Mouse (Mus musculus) heart, embryonic 15.5 days (tissue): ENCODE measurements around the gene Slc20a1. TPM values are rescaled to one million over a fixed set of nuclear protein-coding genes. Genes with fewer than 3 reads are reported as not detected.

Experiments used
- ATAC-seq: fragments of 200-750 bp; cut with Nextera tagmentation; replicated peaks from 2 replicates; pipeline ENCODE4 v1.8.0; 2017; ENCODE audit warnings: low read depth, moderate TSS enrichment; ENCODE audit not compliant: insufficient number of reproducible peaks, insufficient read depth, low FRiP score
- H3K27ac ChIP-seq: fragments of 300-500 bp; sonication (generic); 2 replicates; pipeline ENCODE4 v1.5.1; 2015; ENCODE audit warnings: mild to moderate bottlenecking, inconsistent platforms
- H3K27me3 ChIP-seq: fragments of 300-500 bp; sonication (generic); 2 replicates; pipeline ENCODE4 v1.6.1; 2015; ENCODE audit warnings: inconsistent platforms
- H3K36me3 ChIP-seq: fragments of 300-500 bp; sonication (generic); 2 replicates; pipeline ENCODE4 v1.6.1; 2015; ENCODE audit warnings: mild to moderate bottlenecking, inconsistent platforms
- H3K4me1 ChIP-seq: fragments of 300-500 bp; sonication (generic); replicated peaks from 2 replicates; pipeline ENCODE4 v1.6.1; 2015; ENCODE audit warnings: inconsistent platforms
- H3K4me2 ChIP-seq: fragments of 300-500 bp; sonication (generic); 2 replicates; pipeline ENCODE4 v1.6.1; 2015; ENCODE audit warnings: inconsistent platforms, mild to moderate bottlenecking, moderate library complexity
- H3K4me3 ChIP-seq: fragments of 300-500 bp; sonication (generic); 2 replicates; pipeline ENCODE4 v1.5.1; 2015; ENCODE audit warnings: mild to moderate bottlenecking, inconsistent platforms
- H3K9ac ChIP-seq: fragments of 300-500 bp; sonication (generic); 2 replicates; pipeline ENCODE4 v1.6.1; 2015; ENCODE audit warnings: mild to moderate bottlenecking, inconsistent platforms
- H3K9me3 ChIP-seq: fragments of 300-500 bp; sonication (generic); replicated peaks from 2 replicates; pipeline ENCODE4 v1.6.1; 2016; ENCODE audit warnings: inconsistent platforms
- WGBS: fragments of 180-500 bp; shearing (Covaris S2); methylation state at CpG from one replicate; pipeline ENCODE4 v1.1.7; 2015; ENCODE audit warnings: mixed read lengths; 5-methylcytosine and 5-hydroxymethylcytosine counted together
- polyA plus RNA-seq: library from polyadenylated mRNA; unstranded; fragments of >200 nt; fragmentation: Nextera tagmentation; extraction: Ambion mirVana; gene quantifications from 2 replicates; pipeline ENCODE4 v1.2.1, GENCODE M21; 2015

Gene Slc20a1
- polyA plus RNA-seq, 1 experiment from 2014 or later: 16.3 TPM

- Histone ChIP-seq H3K4me3 (no peak overlapping the region), H3K4me1 (peaks cover 4% of the 10 kb centered on the region; the same call in 1 of the 2 replicates), H3K36me3 (no peaks in the 10 kb centered on the region), H3K27me3 (no peaks in the 10 kb centered on the region), H3K9me3 (no peaks in the 10 kb centered on the region), H3K27ac (no peak overlapping the region), H3K4me2 (no peak overlapping the region), H3K9ac (no peak overlapping the region)
- no peak for ATAC-seq
- 73% methylated on average over 12 of the region's 12 CpGs for WGBS
Measured at GRCm38 (mm10) chr2:129176676-129177420, 21.7 kb upstream of the Slc20a1 start.

- Histone ChIP-seq H3K4me3 (no peak overlapping the region), H3K4me1 (peaks cover 5% of the 10 kb centered on the region; the same call in 1 of the 2 replicates), H3K27ac (no peak overlapping the region), H3K27me3 (no peaks in the 10 kb centered on the region), H3K36me3 (no peaks in the 10 kb centered on the region), H3K9me3 (no peaks in the 10 kb centered on the region), H3K4me2 (no peak overlapping the region), H3K9ac (no peak overlapping the region)
- ATAC-seq: no peak
- WGBS: 81% methylated on average over 3 of the region's 3 CpGs
Measured at GRCm38 (mm10) chr2:129177661-129178060, 20.9 kb upstream of the Slc20a1 start.

GRCm38 (mm10) chr2:129178182-129178908 is 20.2 kb upstream of the Slc20a1 start:
- ATAC-seq: no peak
- Histone ChIP-seq H3K9ac (no peak overlapping the region), H3K27ac (no peak overlapping the region), H3K27me3 (no peaks in the 10 kb centered on the region), H3K4me3 (no peak overlapping the region), H3K9me3 (no peaks in the 10 kb centered on the region), H3K36me3 (no peaks in the 10 kb centered on the region), H3K4me2 (no peak overlapping the region), H3K4me1 (peaks cover 6% of the 10 kb centered on the region; the same call in 1 of the 2 replicates)
- WGBS: 50% methylated on average over 10 of the region's 10 CpGs

GRCm38 (mm10) chr2:129179946-129180853 is 18.4 kb upstream of the Slc20a1 start:
- H3K9me3 ChIP-seq: no peaks in the 10 kb centered on the region
- H3K4me3 ChIP-seq: no peak overlapping the region
- no peak overlapping the region for H3K9ac ChIP-seq
- H3K36me3 ChIP-seq: no peaks in the 10 kb centered on the region
- no peaks in the 10 kb centered on the region for H3K27me3 ChIP-seq
- H3K4me2 ChIP-seq: no peak overlapping the region
- peak overlapping the region; percentile 20; the same call in 1 of the 2 replicates for H3K27ac ChIP-seq
- 63% methylated on average over 8 of the region's 8 CpGs for WGBS
- H3K4me1 ChIP-seq: peaks cover 11% of the 10 kb centered on the region
- no peak for ATAC-seq

GRCm38 (mm10) chr2:129181509-129181908 is 17.1 kb upstream of the Slc20a1 start:
- peaks cover 11% of the 10 kb centered on the region for H3K4me1 ChIP-seq
- WGBS: 75% methylated on average over 5 of the region's 5 CpGs
- H3K9me3 ChIP-seq: no peaks in the 10 kb centered on the region
- no peaks in the 10 kb centered on the region for H3K36me3 ChIP-seq
- H3K27me3 ChIP-seq: no peaks in the 10 kb centered on the region
- no peak for ATAC-seq
- H3K27ac ChIP-seq: no peak overlapping the region
- no peak overlapping the region for H3K4me3 ChIP-seq
- no peak overlapping the region for H3K9ac ChIP-seq
- H3K4me2 ChIP-seq: no peak overlapping the region

GRCm38 (mm10) chr2:129182412-129182811 is 16.2 kb upstream of the Slc20a1 start:
- no peaks in the 10 kb centered on the region for H3K36me3 ChIP-seq
- H3K27me3 ChIP-seq: no peaks in the 10 kb centered on the region
- no peak overlapping the region for H3K4me3 ChIP-seq
- H3K27ac ChIP-seq: no peak overlapping the region
- WGBS: 89% methylated on average over 1 of the region's 1 CpGs
- H3K4me2 ChIP-seq: no peak overlapping the region
- no peaks in the 10 kb centered on the region for H3K9me3 ChIP-seq
- H3K4me1 ChIP-seq: peaks cover 11% of the 10 kb centered on the region
- H3K9ac ChIP-seq: no peak overlapping the region
- no peak for ATAC-seq

GRCm38 (mm10) chr2:129183561-129184031 is 15.0 kb upstream of the Slc20a1 start:
- Histone ChIP-seq H3K9me3 (no peaks in the 10 kb centered on the region), H3K4me3 (no peak overlapping the region), H3K36me3 (no peaks in the 10 kb centered on the region), H3K4me2 (no peak overlapping the region), H3K9ac (no peak overlapping the region), H3K27me3 (no peaks in the 10 kb centered on the region), H3K4me1 (peaks cover 7% of the 10 kb centered on the region), H3K27ac (no peak overlapping the region)
- WGBS: 45% methylated on average over 14 of the region's 14 CpGs
- no peak for ATAC-seq

GRCm38 (mm10) chr2:129184853-129185252 is 13.7 kb upstream of the Slc20a1 start:
- no peak overlapping the region for H3K27ac ChIP-seq
- no peak overlapping the region for H3K9ac ChIP-seq
- H3K9me3 ChIP-seq: no peaks in the 10 kb centered on the region
- H3K4me1 ChIP-seq: peaks cover 7% of the 10 kb centered on the region
- no peak for ATAC-seq
- H3K36me3 ChIP-seq: no peaks in the 10 kb centered on the region
- H3K27me3 ChIP-seq: no peaks in the 10 kb centered on the region
- H3K4me3 ChIP-seq: no peak overlapping the region
- H3K4me2 ChIP-seq: no peak overlapping the region
- WGBS: 73% methylated on average over 1 of the region's 1 CpGs

GRCm38 (mm10) chr2:129185611-129186290 is 12.8 kb upstream of the Slc20a1 start:
- 72% methylated on average over 10 of the region's 10 CpGs for WGBS
- H3K4me3 ChIP-seq: no peak overlapping the region
- no peak overlapping the region for H3K27ac ChIP-seq
- peaks cover 7% of the 10 kb centered on the region for H3K4me1 ChIP-seq
- H3K36me3 ChIP-seq: no peaks in the 10 kb centered on the region
- ATAC-seq: no peak
- no peak overlapping the region for H3K4me2 ChIP-seq
- no peak overlapping the region for H3K9ac ChIP-seq
- H3K27me3 ChIP-seq: no peaks in the 10 kb centered on the region
- H3K9me3 ChIP-seq: no peaks in the 10 kb centered on the region

- no peak for ATAC-seq
- peaks cover 7% of the 10 kb centered on the region for H3K4me1 ChIP-seq
- no peaks in the 10 kb centered on the region for H3K36me3 ChIP-seq
- no peak overlapping the region for H3K4me2 ChIP-seq
- H3K9me3 ChIP-seq: no peaks in the 10 kb centered on the region
- H3K4me3 ChIP-seq: no peak overlapping the region
- H3K27me3 ChIP-seq: no peaks in the 10 kb centered on the region
- no peak overlapping the region for H3K9ac ChIP-seq
- H3K27ac ChIP-seq: no peak overlapping the region
- 59% methylated on average over 5 of the region's 5 CpGs for WGBS
Measured at GRCm38 (mm10) chr2:129186291-129186919, 12.2 kb upstream of the Slc20a1 start.
